Mouse (Mus musculus): ENCODE measurements at regions not wholly inside any gene's neighbourhood (a gene's known extent, or its start where the extent isn't known, plus 50 kb on each side); places are given as distances from the start of the nearest gene placed in this dataset.

GRCm38 (mm10) chr1:43247609-43248008 lies 50.8 kb upstream of the Fhl2 start:
- H3K4me2 ChIP-seq (ENCODE audit: low read depth, low read length) = no peak overlapping the region
- H3K4me3 ChIP-seq (ENCODE audit: low read depth, low read length) = no peak overlapping the region
- DNase-seq (ENCODE audit: low spot score) (no peak), ATAC-seq (replicated peaks; ENCODE audit: insufficient number of reproducible peaks, low FRiP score, low TSS enrichment, low read depth) (no peak)
- no peaks in the 10 kb centered on the region for H3K4me1 ChIP-seq (ENCODE audit: control insufficient read depth, insufficient read depth, low read length)
- H3K27me3 ChIP-seq (ENCODE audit: control insufficient read depth, insufficient read depth, low read length) = no peaks in the 10 kb centered on the region
- no peak overlapping the region for H3K27ac ChIP-seq (replicated peaks; ENCODE audit: low read depth, low read length)
- no peaks in the 10 kb centered on the region for H3K9me3 ChIP-seq (replicated peaks; ENCODE audit: control insufficient read depth, low read length)
- no peaks in the 10 kb centered on the region for H3K36me3 ChIP-seq (replicated peaks; ENCODE audit: control insufficient read depth, insufficient read depth, low read depth, low read length)
- 64% methylated on average over 1 of the region's 1 CpGs for WGBS
- H3K9ac ChIP-seq (replicated peaks; ENCODE audit: low read length) = no peak overlapping the region

DNA sequence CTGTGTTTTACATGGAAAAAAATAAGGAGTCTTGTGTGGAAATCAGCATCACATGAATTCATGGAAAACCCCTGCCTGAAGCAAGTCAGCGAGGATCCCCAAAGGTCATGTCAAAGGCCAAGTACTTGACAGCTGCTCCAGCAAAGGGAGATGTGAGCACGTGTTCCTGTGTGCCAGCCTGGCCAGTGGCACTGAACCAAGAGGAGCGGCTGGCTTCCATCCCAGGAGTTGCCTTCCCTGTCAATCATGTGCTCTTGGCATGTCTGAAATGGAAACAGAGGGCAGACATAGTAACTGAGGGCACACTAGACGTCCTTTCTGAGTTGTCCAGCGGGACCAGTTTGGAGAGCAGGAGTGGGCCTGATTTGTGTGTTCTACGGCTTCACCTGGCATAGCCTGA lies 53.5 kb upstream of the Fhl2 start:
- no peak overlapping the region for H3K27ac ChIP-seq (replicated peaks; ENCODE audit: low read depth, low read length)
- H3K9me3 ChIP-seq (replicated peaks; ENCODE audit: control insufficient read depth, low read length) = no peaks in the 10 kb centered on the region
- no peak overlapping the region for H3K4me2 ChIP-seq (ENCODE audit: low read depth, low read length)
- no peak overlapping the region for H3K4me3 ChIP-seq (ENCODE audit: low read depth, low read length)
- H3K9ac ChIP-seq (replicated peaks; ENCODE audit: low read length) = no peak overlapping the region
- ATAC-seq (replicated peaks; ENCODE audit: insufficient number of reproducible peaks, low FRiP score, low TSS enrichment, low read depth) (no peak), DNase-seq (ENCODE audit: low spot score) (no peak)
- 62% methylated on average over 6 of the region's 6 CpGs for WGBS
- H3K4me1 ChIP-seq (ENCODE audit: control insufficient read depth, insufficient read depth, low read length) = no peaks in the 10 kb centered on the region
- H3K36me3 ChIP-seq (replicated peaks; ENCODE audit: control insufficient read depth, insufficient read depth, low read depth, low read length) = no peaks in the 10 kb centered on the region
- no peaks in the 10 kb centered on the region for H3K27me3 ChIP-seq (ENCODE audit: control insufficient read depth, insufficient read depth, low read length)

DNA sequence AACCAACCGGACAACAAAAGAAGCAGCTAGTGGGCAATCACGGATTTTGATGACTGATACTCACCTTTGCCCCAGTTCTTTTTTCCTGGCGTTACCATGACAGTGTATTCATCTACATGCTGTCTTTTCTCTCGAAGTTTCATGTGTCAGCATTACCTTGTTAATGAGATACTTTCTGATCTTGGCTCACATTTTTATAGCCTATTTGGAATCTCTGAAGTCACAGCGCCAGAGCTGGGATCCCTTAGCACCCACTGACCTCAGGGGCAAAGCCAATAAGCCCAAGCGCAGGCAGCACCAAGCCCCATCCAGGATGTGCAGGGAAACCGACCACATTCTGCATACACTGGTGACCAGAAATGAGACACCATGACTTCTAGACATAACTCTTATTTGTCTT lies 54.6 kb upstream of the Fhl2 start:
- ATAC-seq (replicated peaks; ENCODE audit: insufficient number of reproducible peaks, low FRiP score, low TSS enrichment, low read depth) (no peak), DNase-seq (ENCODE audit: low spot score) (no peak)
- Histone ChIP-seq H3K27ac (replicated peaks; ENCODE audit: low read depth, low read length) (no peak overlapping the region), H3K36me3 (replicated peaks; ENCODE audit: control insufficient read depth, insufficient read depth, low read depth, low read length) (no peaks in the 10 kb centered on the region), H3K4me1 (ENCODE audit: control insufficient read depth, insufficient read depth, low read length) (no peaks in the 10 kb centered on the region), H3K9me3 (replicated peaks; ENCODE audit: control insufficient read depth, low read length) (no peaks in the 10 kb centered on the region), H3K4me2 (ENCODE audit: low read depth, low read length) (no peak overlapping the region), H3K4me3 (ENCODE audit: low read depth, low read length) (no peak overlapping the region), H3K9ac (replicated peaks; ENCODE audit: low read length) (no peak overlapping the region), H3K27me3 (ENCODE audit: control insufficient read depth, insufficient read depth, low read length) (no peaks in the 10 kb centered on the region)
- whole genome bisulfite sequencing = 80% methylated on average over 7 of the region's 7 CpGs

GRCm38 (mm10) chr1:43254129-43254528 lies 57.3 kb upstream of the Fhl2 start:
- Histone ChIP-seq H3K36me3 (replicated peaks; ENCODE audit: control insufficient read depth, insufficient read depth, low read depth, low read length) (no peaks in the 10 kb centered on the region), H3K4me3 (ENCODE audit: low read depth, low read length) (no peak overlapping the region), H3K9ac (replicated peaks; ENCODE audit: low read length) (no peak overlapping the region), H3K27me3 (ENCODE audit: control insufficient read depth, insufficient read depth, low read length) (no peaks in the 10 kb centered on the region), H3K4me2 (ENCODE audit: low read depth, low read length) (no peak overlapping the region), H3K9me3 (replicated peaks; ENCODE audit: control insufficient read depth, low read length) (no peaks in the 10 kb centered on the region), H3K4me1 (ENCODE audit: control insufficient read depth, insufficient read depth, low read length) (no peaks in the 10 kb centered on the region), H3K27ac (replicated peaks; ENCODE audit: low read depth, low read length) (no peak overlapping the region)
- WGBS = 85% methylated on average over 1 of the region's 1 CpGs
- DNase-seq (ENCODE audit: low spot score) (no peak), ATAC-seq (replicated peaks; ENCODE audit: insufficient number of reproducible peaks, low FRiP score, low TSS enrichment, low read depth) (no peak)

DNA sequence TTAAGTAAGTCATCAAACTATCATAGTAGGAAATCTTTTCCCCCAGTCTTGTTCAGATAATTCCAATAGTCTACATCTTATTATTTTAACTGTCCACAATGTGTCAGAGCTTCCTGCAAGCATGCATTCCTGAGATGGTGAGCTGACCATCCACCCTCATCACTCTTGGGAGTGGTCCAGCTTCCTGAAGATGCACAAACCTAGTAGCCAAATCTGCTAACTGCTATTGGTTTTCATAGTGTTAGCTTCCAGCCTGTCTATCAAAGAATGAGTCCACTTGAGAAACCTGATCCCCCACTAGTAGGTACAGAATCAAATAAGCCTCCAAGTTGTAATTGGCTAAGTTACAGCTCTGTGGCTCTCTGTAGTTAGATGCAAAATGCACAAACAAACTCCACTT lies 59.3 kb upstream of the Fhl2 start:
- H3K9me3 ChIP-seq (replicated peaks; ENCODE audit: control insufficient read depth, low read length) = no peaks in the 10 kb centered on the region
- no peak overlapping the region for H3K27ac ChIP-seq (replicated peaks; ENCODE audit: low read depth, low read length)
- DNase-seq (ENCODE audit: low spot score) (no peak), ATAC-seq (replicated peaks; ENCODE audit: insufficient number of reproducible peaks, low FRiP score, low TSS enrichment, low read depth) (no peak)
- no peaks in the 10 kb centered on the region for H3K36me3 ChIP-seq (replicated peaks; ENCODE audit: control insufficient read depth, insufficient read depth, low read depth, low read length)
- no peaks in the 10 kb centered on the region for H3K27me3 ChIP-seq (ENCODE audit: control insufficient read depth, insufficient read depth, low read length)
- no peak overlapping the region for H3K4me3 ChIP-seq (ENCODE audit: low read depth, low read length)
- no peak overlapping the region for H3K4me2 ChIP-seq (ENCODE audit: low read depth, low read length)
- H3K9ac ChIP-seq (replicated peaks; ENCODE audit: low read length) = no peak overlapping the region
- H3K4me1 ChIP-seq (ENCODE audit: control insufficient read depth, insufficient read depth, low read length) = no peaks in the 10 kb centered on the region

DNA sequence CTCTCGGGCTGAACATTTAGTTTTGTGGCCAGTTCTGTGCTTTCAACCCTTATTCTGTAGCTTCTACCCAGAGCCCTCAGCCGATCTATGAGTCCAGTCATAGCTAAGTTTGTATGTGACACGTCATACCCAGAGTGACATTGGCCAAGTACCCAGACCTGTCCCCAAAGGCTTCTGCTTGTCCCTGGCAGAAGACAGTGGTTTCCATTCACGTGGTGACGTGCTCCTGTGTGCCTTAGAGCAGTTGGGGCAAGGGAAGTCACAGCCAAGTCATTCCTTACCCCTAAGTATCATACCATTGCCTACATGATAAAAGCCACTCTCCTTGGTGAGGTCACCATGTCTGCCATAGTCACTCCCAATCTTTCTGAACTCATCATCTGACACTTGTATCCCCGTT lies 61.1 kb upstream of the Fhl2 start:
- DNase-seq (ENCODE audit: low spot score) (no peak), ATAC-seq (replicated peaks; ENCODE audit: insufficient number of reproducible peaks, low FRiP score, low TSS enrichment, low read depth) (no peak)
- H3K9me3 ChIP-seq (replicated peaks; ENCODE audit: control insufficient read depth, low read length) = no peaks in the 10 kb centered on the region
- no peak overlapping the region for H3K9ac ChIP-seq (replicated peaks; ENCODE audit: low read length)
- no peaks in the 10 kb centered on the region for H3K27me3 ChIP-seq (ENCODE audit: control insufficient read depth, insufficient read depth, low read length)
- 80% methylated on average over 6 of the region's 6 CpGs for WGBS
- H3K4me2 ChIP-seq (ENCODE audit: low read depth, low read length) = no peak overlapping the region
- H3K27ac ChIP-seq (replicated peaks; ENCODE audit: low read depth, low read length) = no peak overlapping the region
- H3K4me1 ChIP-seq (ENCODE audit: control insufficient read depth, insufficient read depth, low read length) = no peaks in the 10 kb centered on the region
- no peaks in the 10 kb centered on the region for H3K36me3 ChIP-seq (replicated peaks; ENCODE audit: control insufficient read depth, insufficient read depth, low read depth, low read length)
- no peak overlapping the region for H3K4me3 ChIP-seq (ENCODE audit: low read depth, low read length)

GRCm38 (mm10) chr1:43259841-43260240 lies 63.1 kb upstream of the Fhl2 start:
- WGBS = 63% methylated on average over 1 of the region's 1 CpGs
- Histone ChIP-seq H3K4me1 (ENCODE audit: control insufficient read depth, insufficient read depth, low read length) (no peaks in the 10 kb centered on the region), H3K9ac (replicated peaks; ENCODE audit: low read length) (no peak overlapping the region), H3K36me3 (replicated peaks; ENCODE audit: control insufficient read depth, insufficient read depth, low read depth, low read length) (no peaks in the 10 kb centered on the region), H3K27me3 (ENCODE audit: control insufficient read depth, insufficient read depth, low read length) (no peaks in the 10 kb centered on the region), H3K4me3 (ENCODE audit: low read depth, low read length) (no peak overlapping the region), H3K4me2 (ENCODE audit: low read depth, low read length) (no peak overlapping the region), H3K27ac (replicated peaks; ENCODE audit: low read depth, low read length) (no peak overlapping the region), H3K9me3 (replicated peaks; ENCODE audit: control insufficient read depth, low read length) (no peaks in the 10 kb centered on the region)
- ATAC-seq (replicated peaks; ENCODE audit: insufficient number of reproducible peaks, low FRiP score, low TSS enrichment, low read depth) = no peak
- no peak for DNase-seq (ENCODE audit: low spot score)

DNA sequence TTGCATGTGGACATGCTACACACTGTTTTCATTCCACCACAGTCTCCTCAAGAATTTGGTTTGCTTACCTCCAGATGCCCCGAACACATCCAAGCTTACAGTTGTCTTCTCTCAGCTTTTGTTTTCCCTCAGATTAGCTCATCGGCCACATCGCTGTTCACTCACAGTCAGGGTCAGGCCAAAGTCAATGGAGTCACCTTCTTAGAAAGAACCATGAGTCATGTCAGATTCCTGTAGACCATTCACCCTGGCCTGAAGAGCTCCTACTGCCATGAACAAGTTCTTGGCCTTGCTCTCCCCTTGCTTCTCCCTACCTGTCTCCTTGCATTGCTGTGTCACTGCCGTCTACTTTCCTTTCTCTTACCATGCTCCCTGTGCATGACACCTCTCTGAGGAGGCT lies 63.7 kb upstream of the Fhl2 start:
- Histone ChIP-seq H3K36me3 (replicated peaks; ENCODE audit: control insufficient read depth, insufficient read depth, low read depth, low read length) (no peaks in the 10 kb centered on the region), H3K4me3 (ENCODE audit: low read depth, low read length) (no peak overlapping the region), H3K4me2 (ENCODE audit: low read depth, low read length) (no peak overlapping the region), H3K27ac (replicated peaks; ENCODE audit: low read depth, low read length) (no peak overlapping the region), H3K27me3 (ENCODE audit: control insufficient read depth, insufficient read depth, low read length) (no peaks in the 10 kb centered on the region), H3K9ac (replicated peaks; ENCODE audit: low read length) (no peak overlapping the region), H3K4me1 (ENCODE audit: control insufficient read depth, insufficient read depth, low read length) (no peaks in the 10 kb centered on the region), H3K9me3 (replicated peaks; ENCODE audit: control insufficient read depth, low read length) (no peaks in the 10 kb centered on the region)
- ATAC-seq (replicated peaks; ENCODE audit: insufficient number of reproducible peaks, low FRiP score, low TSS enrichment, low read depth) = no peak
- WGBS = 91% methylated on average over 4 of the region's 4 CpGs
- DNase-seq (ENCODE audit: low spot score) = no peak

Data from embryonic facial prominence, embryonic 11.5 days (tissue).